Mouse (Mus musculus) lung, embryonic 15.5 days (tissue): ENCODE measurements around the gene Cxcr6. TPM values are rescaled to one million over a fixed set of nuclear protein-coding genes. Genes with fewer than 3 reads are reported as not detected.

Source experiments
- ATAC-seq: fragments of 200-750 bp; cut with Nextera tagmentation; 2 replicates; pipeline ENCODE4 v1.8.0; 2017; ENCODE audit warnings: moderate number of reproducible peaks, borderline replicate concordance; ENCODE audit not compliant: low FRiP score, low TSS enrichment; ENCODE audit errors: extremely low read depth
- H3K27ac ChIP-seq: fragments of 300-500 bp; sonication (generic); 2 replicates; pipeline ENCODE4 v1.5.1; 2015; ENCODE audit warnings: moderate library complexity, mild to moderate bottlenecking, inconsistent platforms
- H3K27me3 ChIP-seq: fragments of 300-500 bp; sonication (generic); 2 replicates; pipeline ENCODE4 v1.6.1; 2015; ENCODE audit warnings: inconsistent platforms
- H3K36me3 ChIP-seq: fragments of 300-500 bp; sonication (generic); 2 replicates; pipeline ENCODE4 v1.6.1; 2015; ENCODE audit warnings: inconsistent platforms
- H3K4me1 ChIP-seq: fragments of 300-500 bp; sonication (generic); 2 replicates; pipeline ENCODE4 v1.6.1; 2015; ENCODE audit warnings: inconsistent platforms
- H3K4me2 ChIP-seq: fragments of 300-500 bp; sonication (generic); 2 replicates; pipeline ENCODE4 v1.6.1; 2015; ENCODE audit warnings: inconsistent platforms, mild to moderate bottlenecking, moderate library complexity
- H3K4me3 ChIP-seq: fragments of 300-500 bp; sonication (generic); 2 replicates; pipeline ENCODE4 v1.5.1; 2015; ENCODE audit warnings: mild to moderate bottlenecking, inconsistent platforms
- H3K9ac ChIP-seq: fragments of 300-500 bp; sonication (generic); 2 replicates; pipeline ENCODE4 v1.6.1; 2015; ENCODE audit warnings: inconsistent platforms
- H3K9me3 ChIP-seq: fragments of 300-500 bp; sonication (generic); 2 replicates; pipeline ENCODE4 v1.6.1; 2016; ENCODE audit warnings: inconsistent platforms
- WGBS: fragments of 180-500 bp; shearing (Covaris S2); methylation state at CpG from one replicate; pipeline ENCODE4 v1.1.7; 2015; 5-methylcytosine and 5-hydroxymethylcytosine counted together
- polyA plus RNA-seq: library from polyadenylated mRNA; unstranded; fragments of >200 nt; fragmentation: Nextera tagmentation; extraction: Ambion mirVana; gene quantifications from 2 replicates; pipeline ENCODE4 v1.2.1, GENCODE M21; 2015

Gene Cxcr6
- polyA plus RNA-seq, 1 experiment from 2014 or later: 0.42 TPM

DNA sequence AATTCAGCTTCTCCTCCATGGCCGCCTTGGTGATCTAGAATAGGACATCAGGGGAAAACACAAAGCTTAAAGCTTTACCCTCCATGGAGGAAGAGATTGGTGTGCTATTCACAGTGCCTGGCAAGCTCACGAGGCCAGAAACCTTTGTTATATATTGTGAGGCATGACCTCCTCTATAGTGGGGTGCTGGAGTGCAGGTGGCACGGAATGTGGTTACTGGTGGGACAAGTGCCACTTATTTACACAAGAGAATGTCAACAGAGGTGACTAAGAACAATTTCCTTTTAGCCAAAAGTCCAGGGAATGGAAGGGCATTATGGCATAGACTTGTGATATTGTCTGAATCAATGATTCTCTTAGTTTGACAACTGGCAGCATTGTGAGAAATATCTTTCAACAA lies 20.4 kb downstream of the Cxcr6 start:
- WGBS: 62% methylated on average over 3 of the region's 3 CpGs
- no peak; the same call in 1 of the 2 replicates for ATAC-seq
- Histone ChIP-seq H3K4me3 (no peak overlapping the region), H3K36me3 (peaks cover 57% of the 10 kb centered on the region), H3K27me3 (no peaks in the 10 kb centered on the region), H3K9ac (no peak overlapping the region), H3K9me3 (no peaks in the 10 kb centered on the region), H3K4me2 (no peak overlapping the region), H3K4me1 (no peaks in the 10 kb centered on the region), H3K27ac (peak overlapping the region; percentile 66)

DNA sequence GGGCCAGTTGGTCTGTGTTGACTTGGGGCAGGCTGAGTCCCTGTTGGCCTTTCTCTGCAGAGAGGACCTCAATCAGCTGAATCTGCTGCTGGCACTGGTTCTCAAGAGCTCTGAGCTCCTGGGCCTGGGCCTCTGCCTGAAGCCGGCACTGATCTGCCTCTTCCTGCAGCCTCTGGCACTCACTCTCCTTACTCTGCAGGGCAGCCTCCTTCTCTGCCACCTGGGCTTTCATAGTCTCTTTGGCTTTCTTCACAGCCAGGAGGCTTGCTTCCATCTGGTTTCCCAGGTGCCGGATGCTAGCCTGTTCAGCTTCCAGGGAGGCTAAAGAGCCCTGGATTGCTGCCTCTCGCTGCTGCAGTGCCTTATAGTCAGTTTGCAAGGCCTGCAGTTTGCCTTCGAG lies 22.6 kb downstream of the Cxcr6 start:
- H3K4me2 ChIP-seq: no peak overlapping the region
- no peaks in the 10 kb centered on the region for H3K27me3 ChIP-seq
- H3K27ac ChIP-seq: no peak overlapping the region
- no peaks in the 10 kb centered on the region for H3K9me3 ChIP-seq
- 89% methylated on average over 4 of the region's 4 CpGs for WGBS
- ATAC-seq: no peak
- no peak overlapping the region for H3K9ac ChIP-seq
- H3K4me3 ChIP-seq: no peak overlapping the region
- H3K36me3 ChIP-seq: peaks cover 49% of the 10 kb centered on the region
- no peaks in the 10 kb centered on the region for H3K4me1 ChIP-seq

DNA sequence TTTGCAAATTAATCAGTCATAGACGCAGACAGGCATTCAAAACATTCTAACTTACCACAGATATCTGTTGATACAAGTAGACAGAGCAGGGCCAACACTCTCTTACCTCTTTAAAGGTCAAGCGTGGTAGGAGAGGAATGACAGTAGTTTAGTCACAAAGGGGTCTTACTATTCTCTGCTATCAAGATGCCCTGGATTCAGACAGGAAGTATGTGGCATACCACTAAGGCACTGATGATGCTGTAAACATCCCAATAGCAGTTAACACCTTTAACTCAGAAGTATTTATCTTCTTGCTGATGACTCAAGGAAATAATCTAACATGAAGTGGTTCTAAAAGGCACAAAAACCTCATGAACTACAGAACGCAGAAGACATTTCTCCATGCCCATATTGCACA lies 29.6 kb downstream of the Cxcr6 start:
- H3K4me3 ChIP-seq: no peak overlapping the region
- H3K9ac ChIP-seq: no peak overlapping the region
- H3K27ac ChIP-seq: no peak overlapping the region
- H3K9me3 ChIP-seq: no peaks in the 10 kb centered on the region
- H3K36me3 ChIP-seq: peaks cover 46% of the 10 kb centered on the region
- WGBS: 84% methylated on average over 3 of the region's 3 CpGs
- no peaks in the 10 kb centered on the region for H3K4me1 ChIP-seq
- no peak for ATAC-seq
- no peak overlapping the region for H3K4me2 ChIP-seq
- no peaks in the 10 kb centered on the region for H3K27me3 ChIP-seq

DNA sequence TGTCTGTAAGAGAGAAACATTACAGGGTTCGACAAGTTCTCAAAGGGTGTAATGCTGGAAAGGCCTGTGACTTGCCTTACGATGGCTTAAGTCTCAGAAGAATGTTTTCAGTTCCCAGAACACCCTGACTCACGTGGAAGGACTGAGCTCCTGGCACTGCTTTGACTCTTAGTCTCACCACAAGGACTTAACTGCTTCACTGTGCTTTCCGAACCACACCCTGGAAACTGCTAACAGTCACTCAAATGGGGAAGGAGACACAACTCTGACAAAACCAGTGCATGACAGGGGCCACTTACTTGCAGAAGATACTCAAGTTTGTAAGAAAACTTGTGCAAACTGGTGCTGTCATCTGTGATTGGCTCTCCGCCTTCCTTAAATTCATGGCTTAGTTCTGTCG lies 34.0 kb downstream of the Cxcr6 start:
- Histone ChIP-seq H3K36me3 (peaks cover 34% of the 10 kb centered on the region), H3K4me3 (no peak overlapping the region), H3K4me2 (no peak overlapping the region), H3K9ac (no peak overlapping the region), H3K27ac (no peak overlapping the region), H3K4me1 (no peaks in the 10 kb centered on the region), H3K9me3 (no peaks in the 10 kb centered on the region), H3K27me3 (no peaks in the 10 kb centered on the region)
- ATAC-seq: no peak
- WGBS: 87% methylated on average over 6 of the region's 6 CpGs

DNA sequence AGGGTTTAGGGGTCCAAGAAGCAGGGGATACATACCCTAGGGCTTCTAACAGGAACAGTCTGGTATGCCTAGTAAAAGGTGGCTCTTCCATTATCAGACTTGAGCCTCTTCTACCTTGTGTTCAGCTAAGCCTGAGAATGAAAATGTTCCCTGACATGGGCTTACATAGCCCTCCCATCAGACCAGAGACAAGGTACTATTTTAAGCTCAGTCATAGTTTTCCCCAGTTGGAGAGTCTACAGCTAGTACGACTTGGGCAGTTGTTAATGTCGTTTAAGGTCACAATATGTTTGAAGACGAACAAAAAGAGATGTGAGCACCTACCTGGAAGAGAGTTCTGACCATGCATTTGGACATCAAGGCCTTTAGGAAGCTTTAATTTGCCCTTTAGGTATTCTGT lies 38.2 kb downstream of the Cxcr6 start:
- 76% methylated on average over 3 of the region's 3 CpGs for WGBS
- H3K27ac ChIP-seq: no peak overlapping the region
- H3K36me3 ChIP-seq: 0 out of 2 replicates have a peak, but pooled peaks cover 8% of the 10 kb centered on the region
- no peaks in the 10 kb centered on the region for H3K27me3 ChIP-seq
- no peak overlapping the region for H3K4me3 ChIP-seq
- no peak overlapping the region for H3K9ac ChIP-seq
- no peak overlapping the region for H3K4me2 ChIP-seq
- no peaks in the 10 kb centered on the region for H3K4me1 ChIP-seq
- ATAC-seq: no peak
- H3K9me3 ChIP-seq: no peaks in the 10 kb centered on the region

DNA sequence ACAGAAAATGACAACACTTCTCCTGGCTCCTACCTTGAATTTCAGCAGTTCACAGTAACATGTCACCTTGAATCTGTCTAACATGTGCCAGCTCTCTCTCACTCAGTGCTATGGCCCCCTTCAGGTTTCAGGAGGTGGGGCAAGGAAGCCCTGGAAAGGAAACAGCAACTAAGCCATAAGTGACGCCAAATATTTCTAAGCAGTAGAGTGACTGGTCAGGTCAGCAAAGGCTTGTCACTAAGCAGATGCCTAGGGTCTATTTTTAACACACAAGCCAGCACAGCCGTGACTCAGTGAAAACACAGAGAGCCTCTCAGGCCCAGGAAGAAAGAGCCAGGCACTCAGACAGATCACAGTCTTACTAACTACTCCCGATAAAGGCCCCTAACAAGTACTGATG lies 38.8 kb downstream of the Cxcr6 start:
- H3K4me2 ChIP-seq: no peak overlapping the region
- no peak overlapping the region for H3K4me3 ChIP-seq
- H3K27ac ChIP-seq: no peak overlapping the region
- 47% methylated on average over 3 of the region's 3 CpGs for WGBS
- H3K27me3 ChIP-seq: no peaks in the 10 kb centered on the region
- no peaks in the 10 kb centered on the region for H3K9me3 ChIP-seq
- 0 out of 2 replicates have a peak, but pooled peaks have one; percentile 31 for ATAC-seq
- no peak overlapping the region for H3K9ac ChIP-seq
- peaks cover 3% of the 10 kb centered on the region for H3K4me1 ChIP-seq
- H3K36me3 ChIP-seq: 0 out of 2 replicates have a peak, but pooled peaks cover 4% of the 10 kb centered on the region

DNA sequence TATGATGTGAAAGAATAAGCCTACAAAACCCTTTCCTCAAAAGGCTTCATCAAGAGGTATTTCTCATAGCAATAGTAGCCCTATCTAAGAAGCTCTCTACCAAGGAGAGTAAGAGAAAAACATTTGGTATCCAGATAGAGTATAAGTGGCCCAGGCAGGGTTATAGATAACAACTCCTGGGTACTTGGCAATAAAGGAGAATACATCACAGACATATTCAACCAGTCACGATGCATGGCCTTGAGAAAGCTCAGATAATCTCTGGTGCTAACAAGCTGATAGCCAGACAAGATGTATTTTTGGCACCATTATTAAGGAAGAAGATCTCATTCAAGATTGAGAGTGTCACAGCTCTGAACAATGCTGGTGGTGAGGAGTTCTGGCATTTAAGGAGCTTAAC lies 40.2 kb downstream of the Cxcr6 start:
- H3K4me3 ChIP-seq: no peak overlapping the region
- peaks cover 10% of the 10 kb centered on the region for H3K4me1 ChIP-seq
- no peaks in the 10 kb centered on the region for H3K9me3 ChIP-seq
- 68% methylated on average over 1 of the region's 1 CpGs for WGBS
- H3K4me2 ChIP-seq: no peak overlapping the region
- no peaks in the 10 kb centered on the region for H3K27me3 ChIP-seq
- no peak overlapping the region for H3K9ac ChIP-seq
- no peak overlapping the region for H3K27ac ChIP-seq
- H3K36me3 ChIP-seq: no peaks in the 10 kb centered on the region
- ATAC-seq: no peak

DNA sequence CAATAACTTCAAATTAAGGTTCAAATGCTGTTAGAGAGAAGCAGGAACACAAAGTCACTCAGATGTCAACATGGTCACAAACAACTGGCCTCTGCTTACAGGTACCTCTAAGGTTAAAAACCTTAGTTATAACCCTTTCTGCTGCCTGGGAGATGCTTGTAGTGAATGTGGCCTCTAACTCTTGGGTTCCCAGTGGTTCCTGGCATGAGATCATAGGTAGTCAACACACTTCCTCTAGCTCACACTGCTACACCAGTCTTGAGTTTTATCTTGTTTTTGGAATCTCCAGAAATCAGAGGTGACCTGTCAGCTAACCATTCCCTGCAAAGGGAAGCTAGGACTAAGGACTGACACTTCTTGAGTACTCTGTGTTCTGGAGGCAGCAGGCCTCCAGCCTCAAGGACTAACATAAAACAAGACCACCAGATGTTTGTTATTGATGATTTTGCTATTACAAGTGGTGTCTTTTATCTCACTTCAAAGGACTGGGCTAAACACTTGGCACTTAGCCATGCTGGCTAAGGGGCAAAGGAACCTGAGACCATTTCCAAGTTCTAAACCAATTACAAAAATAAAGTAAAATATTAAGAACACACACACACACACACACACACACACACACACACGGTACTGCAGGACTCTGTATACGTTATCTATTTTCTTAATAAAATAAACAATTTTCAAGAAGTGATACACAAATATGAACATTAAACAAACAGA lies 43.9 kb downstream of the Cxcr6 start:
- H3K9ac ChIP-seq: no peak overlapping the region
- H3K27me3 ChIP-seq: no peaks in the 10 kb centered on the region
- H3K36me3 ChIP-seq: no peaks in the 10 kb centered on the region
- H3K27ac ChIP-seq: peak overlapping the region; percentile 98; the same call in 1 of the 2 replicates
- H3K4me2 ChIP-seq: peak overlapping the region; percentile 70; the same call in 1 of the 2 replicates
- H3K4me1 ChIP-seq: peaks cover 13% of the 10 kb centered on the region
- H3K4me3 ChIP-seq: peak overlapping the region; percentile 87; the same call in 1 of the 2 replicates
- no peak for ATAC-seq
- 24% methylated on average over 2 of the region's 2 CpGs for WGBS
- no peaks in the 10 kb centered on the region for H3K9me3 ChIP-seq

DNA sequence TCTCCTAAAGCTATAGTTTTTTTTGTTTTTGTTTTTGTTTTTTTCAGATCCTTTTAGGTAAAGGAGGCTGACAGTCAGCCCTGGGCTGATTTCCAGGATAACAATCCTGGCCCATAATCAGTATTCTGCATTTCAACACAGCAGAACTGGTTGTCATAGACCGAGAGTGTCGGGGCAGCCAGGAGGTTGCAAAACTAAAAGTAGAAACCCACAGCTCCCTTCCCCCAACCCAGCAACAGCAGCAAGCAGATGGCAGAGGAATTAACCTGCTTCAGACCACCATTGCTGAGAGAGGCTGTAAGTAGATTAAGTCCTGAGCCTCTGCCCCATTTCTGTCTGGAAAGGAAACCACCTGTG lies 44.4 kb downstream of the Cxcr6 start:
- no peak for ATAC-seq
- H3K4me3 ChIP-seq: peak overlapping the region; percentile 87
- H3K4me2 ChIP-seq: peak overlapping the region; percentile 70
- H3K9ac ChIP-seq: peak overlapping the region; percentile 85; the same call in 1 of the 2 replicates
- H3K9me3 ChIP-seq: no peaks in the 10 kb centered on the region
- WGBS: 5% methylated on average over 2 of the region's 2 CpGs
- peaks cover 13% of the 10 kb centered on the region for H3K4me1 ChIP-seq
- no peaks in the 10 kb centered on the region for H3K36me3 ChIP-seq
- H3K27me3 ChIP-seq: no peaks in the 10 kb centered on the region
- peak overlapping the region; percentile 98 for H3K27ac ChIP-seq

DNA sequence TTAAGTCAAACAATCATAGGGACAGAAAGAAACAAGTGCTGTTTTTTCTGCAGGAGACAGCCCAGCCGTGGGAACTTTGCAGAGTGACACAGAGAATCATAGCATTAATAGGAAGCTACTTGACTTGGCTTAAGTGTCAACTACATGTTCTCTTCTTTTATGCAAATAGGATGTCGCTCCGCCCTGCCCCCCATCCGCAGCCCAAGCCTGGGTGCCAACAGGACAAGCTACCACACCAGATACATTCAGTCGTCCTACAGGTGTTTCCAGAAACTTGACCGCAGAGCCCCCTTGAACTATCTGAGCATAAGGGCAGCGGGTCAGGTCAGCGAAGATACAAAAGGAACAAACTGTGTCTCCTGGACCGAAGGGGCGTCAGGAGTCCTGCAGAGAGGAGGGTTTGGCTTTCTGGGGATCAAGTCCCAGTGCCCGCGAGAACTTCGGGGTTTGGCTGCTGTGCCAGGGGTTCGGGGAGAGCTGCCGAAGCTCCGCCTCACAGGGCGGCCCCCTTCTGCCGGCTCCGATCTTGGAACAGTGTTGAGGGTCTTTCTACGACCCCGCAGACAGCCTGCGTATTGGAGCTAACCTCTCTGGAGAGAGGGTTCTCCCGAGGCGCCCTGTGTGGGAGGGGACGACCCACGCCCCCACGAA lies 44.9 kb downstream of the Cxcr6 start:
- H3K4me1 ChIP-seq: peaks cover 13% of the 10 kb centered on the region
- H3K9me3 ChIP-seq: no peaks in the 10 kb centered on the region
- peak; percentile 69 for ATAC-seq
- peak overlapping the region; percentile 98 for H3K27ac ChIP-seq
- H3K36me3 ChIP-seq: no peaks in the 10 kb centered on the region
- H3K9ac ChIP-seq: peak overlapping the region; percentile 85
- no peaks in the 10 kb centered on the region for H3K27me3 ChIP-seq
- peak overlapping the region; percentile 87 for H3K4me3 ChIP-seq
- H3K4me2 ChIP-seq: peak overlapping the region; percentile 70
- WGBS: under 1% methylated on average over 27 of the region's 27 CpGs

DNA sequence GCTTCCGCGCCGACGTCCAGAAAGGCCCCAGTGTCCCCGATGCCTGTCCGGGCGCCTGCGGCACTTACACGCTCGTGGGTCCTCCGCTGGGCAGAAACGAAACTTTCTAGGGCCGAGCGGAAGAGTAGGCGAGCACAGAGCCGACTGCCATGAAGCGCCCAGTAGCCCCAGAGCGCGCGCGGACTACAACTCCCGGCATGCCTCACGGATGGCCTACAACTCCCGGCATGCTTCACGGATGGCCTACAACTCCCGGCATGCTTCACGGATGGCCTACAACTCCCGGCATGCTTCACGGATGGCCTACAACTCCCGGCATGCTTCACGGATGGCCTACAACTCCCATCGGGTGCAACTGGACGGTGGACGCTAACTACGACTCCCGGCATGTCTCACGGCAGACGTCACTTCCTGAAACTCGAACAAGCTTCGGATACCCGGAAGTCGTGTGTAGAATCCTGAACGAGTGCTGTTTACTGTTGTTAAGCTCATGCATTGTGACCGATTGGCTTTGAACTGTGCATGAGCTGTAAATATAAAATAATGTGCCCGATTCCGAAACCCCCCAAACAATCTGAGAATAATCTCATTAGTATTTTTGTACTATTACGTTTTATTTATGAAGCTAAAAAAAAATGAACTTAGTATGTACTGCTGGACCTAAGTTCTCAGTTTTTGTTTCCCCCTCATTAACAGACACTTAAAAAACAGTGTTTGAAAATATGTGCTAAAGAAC lies 45.6 kb downstream of the Cxcr6 start, which contains the start of gene Fyco1:
Fyco1 (minus strand) TSS at position 187 of the 736 bp plus-strand sequence.
- Histone ChIP-seq H3K4me3 (peak within 1 kb of the TSS; percentile 87), H3K9me3 (no peaks in the 10 kb centered on the region), H3K36me3 (no peaks in the 10 kb centered on the region), H3K27me3 (no peaks in the 10 kb centered on the region), H3K4me1 (peaks cover 13% of the 10 kb centered on the region), H3K9ac (peak within 1 kb of the TSS; percentile 85), H3K27ac (peak within 1 kb of the TSS; percentile 98), H3K4me2 (peak within 1 kb of the TSS; percentile 70)
- WGBS: under 1% methylated on average over 47 of the region's 47 CpGs
- ATAC-seq: peak; percentile 97
